Mouse (Mus musculus): ENCODE data around the gene Hspa1l.

Gene Hspa1l

GRCm38 (mm10) chr17:35024261-35024660 is 51.8 kb downstream of the Hspa1l start:
- no peak for DNase-seq (ENCODE audit: low spot score)

DNA sequence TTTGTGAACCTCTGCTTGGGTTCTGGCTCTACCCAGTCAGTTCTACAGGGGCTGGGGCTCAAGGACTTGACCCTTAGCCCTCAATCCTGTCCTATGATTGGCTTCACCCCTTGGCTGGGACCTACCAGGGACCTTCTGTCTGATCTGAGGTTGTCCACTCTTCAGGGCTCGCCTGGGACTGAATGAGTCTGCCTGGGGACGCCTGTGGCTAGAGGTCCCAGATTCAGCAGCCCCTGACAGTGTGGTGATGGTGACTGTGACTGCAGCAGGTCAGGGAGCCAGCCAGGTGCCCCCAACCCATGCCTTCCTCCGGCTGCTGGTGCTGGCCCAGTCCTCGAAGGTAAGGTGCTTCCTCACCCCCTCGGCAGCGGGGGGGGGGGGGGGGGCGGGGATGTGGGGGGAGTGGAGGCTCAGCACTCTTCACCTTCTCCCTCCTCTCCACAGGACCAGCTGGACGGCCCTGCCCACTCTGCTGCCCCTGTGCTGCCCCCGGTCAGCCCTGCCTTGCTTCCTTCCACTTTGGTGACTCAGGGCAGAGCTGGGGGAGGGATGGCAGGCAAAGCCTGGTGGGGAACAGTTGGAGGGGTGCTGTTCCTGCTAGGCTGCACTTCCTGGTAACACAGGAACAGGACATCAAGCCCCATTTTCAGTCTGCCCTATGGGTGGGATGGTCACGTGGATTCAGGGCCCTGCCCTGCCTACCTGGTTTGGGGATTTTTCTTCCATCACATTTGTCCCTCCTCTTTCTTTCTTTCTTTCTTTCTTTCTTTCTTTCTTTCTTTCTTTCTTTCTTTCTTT is 52.4 kb downstream of the Hspa1l start:
- DNase-seq (ENCODE audit: low spot score): no peak

DNA sequence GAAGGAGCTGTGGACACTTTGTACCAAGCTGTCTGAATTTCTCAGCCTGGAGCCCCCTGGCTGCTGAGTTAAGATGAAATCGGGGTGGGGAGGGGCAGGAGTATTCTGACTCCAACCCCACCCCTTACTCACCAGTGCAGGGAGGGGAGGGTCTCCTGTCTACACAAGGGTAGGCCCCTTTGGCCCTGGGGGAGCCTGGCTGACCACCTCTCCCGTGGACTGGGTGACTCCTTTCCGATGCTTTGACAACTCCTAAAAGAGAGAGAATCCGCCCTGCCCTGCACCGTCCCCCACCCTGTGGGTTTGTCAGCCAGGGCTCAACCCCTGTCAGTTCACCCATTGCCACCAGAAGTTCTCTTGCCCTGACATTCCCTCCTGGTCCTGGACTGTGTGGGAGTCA is 53.7 kb downstream of the Hspa1l start:
- DNase-seq (ENCODE audit: low spot score): no peak

- DNase-seq (ENCODE audit: low spot score): no peak
Measured at GRCm38 (mm10) chr17:35027277-35028068, 55.0 kb downstream of the Hspa1l start, which contains the start of gene Sapcd1. Gene Sapcd1, minus strand, starts transcription at chr17:35028016.

GRCm38 (mm10) chr17:35028315-35028714 is 55.8 kb downstream of the Hspa1l start:
- DNase-seq (ENCODE audit: low spot score): no peak
